Mouse (Mus musculus): ENCODE measurements at regions not wholly inside any gene's neighbourhood (a gene's known extent, or its start where the extent isn't known, plus 50 kb on each side); places are given as distances from the start of the nearest gene placed in this dataset.

- TF ChIP-seq SIN3A (IDR thresholded peaks at IDR 0.05; ENCODE audit: low read length) (no peak), POLR2A (IDR thresholded peaks at IDR 0.05; ENCODE audit: low read depth, low read length) (no peak), TCF12 (IDR thresholded peaks at IDR 0.05; ENCODE audit: low read depth, low read length) (no peak), CTCF (conservative IDR thresholded peaks at IDR 0.05 in 1 of 2, IDR thresholded peaks at IDR 0.05 in 1 of 2; ENCODE audit: low read depth in 2 of 2, low read length in 2 of 2) (no peak), NELFE (IDR thresholded peaks at IDR 0.05; ENCODE audit: low read depth, low read length) (no peak), TBP (conservative IDR thresholded peaks at IDR 0.05; ENCODE audit: low read depth, low read length) (no peak), CHD2 (IDR thresholded peaks at IDR 0.05; ENCODE audit: low read length) (no peak), KAT2A (IDR thresholded peaks at IDR 0.05; ENCODE audit: insufficient replicate concordance, low read length) (no peak), USF1 (IDR thresholded peaks at IDR 0.05; ENCODE audit: low read depth, low read length) (no peak), MAFK (IDR thresholded peaks at IDR 0.05; ENCODE audit: insufficient replicate concordance, low read length) (no peak)
These were observed 209.0 kb upstream of the Adamts16 start for GRCm38 (mm10) chr13:71050646-71051045.

Data from CH12.LX (cell line).